Mouse (Mus musculus) thymus, adult 2 months (tissue): Measurements from ENCODE around the gene Aph1a. TPM values are rescaled to one million over a fixed set of nuclear protein-coding genes. Genes with fewer than 3 reads are reported as not detected.

ENCODE experiments used
- DNase-seq: peaks from one replicate; pipeline ENCODE4 v3.0.0; 2021
- H3K27ac ChIP-seq: fragments of 200-500 bp; 2 replicates; pipeline ENCODE4 v1.5.1; 2012; ENCODE audit warnings: low read length, control low read depth; ENCODE audit not compliant: control insufficient read depth, insufficient read depth
- H3K27me3 ChIP-seq: fragments of 200-500 bp; 2 replicates; pipeline ENCODE4 v1.6.1; 2012; ENCODE audit warnings: mild to moderate bottlenecking, low read length, moderate library complexity, mixed read lengths; ENCODE audit not compliant: control insufficient read depth, insufficient read depth
- H3K36me3 ChIP-seq: fragments of 200-500 bp; 2 replicates; pipeline ENCODE4 v1.6.1; 2012; ENCODE audit warnings: mild to moderate bottlenecking, low read length, moderate library complexity; ENCODE audit not compliant: control insufficient read depth, insufficient read depth
- H3K4me1 ChIP-seq: fragments of 200-500 bp; replicated peaks from 2 replicates; pipeline ENCODE4 v1.6.1; 2012; ENCODE audit warnings: low read length; ENCODE audit not compliant: control insufficient read depth, insufficient read depth
- H3K4me3 ChIP-seq: fragments of 200-500 bp; 2 replicates; pipeline ENCODE4 v1.5.1; 2012; ENCODE audit warnings: mild to moderate bottlenecking, low read length, control low read depth, moderate library complexity; ENCODE audit not compliant: control insufficient read depth, insufficient read depth
- CTCF ChIP-seq: fragments of 200-500 bp; IDR thresholded peaks from 2 replicates; pipeline ENCODE4 v1.5.1; 2012; ENCODE audit warnings: mild to moderate bottlenecking, control low read depth, low read length, moderate library complexity, borderline replicate concordance; ENCODE audit not compliant: control insufficient read depth, poor library complexity, insufficient read depth; ENCODE audit errors: extremely low read depth
- POLR2A ChIP-seq: fragments of 200-500 bp; IDR thresholded peaks from 2 replicates; pipeline ENCODE4 v1.6.1; 2012; ENCODE audit warnings: mild to moderate bottlenecking, low read length, control low read depth, moderate library complexity; ENCODE audit not compliant: control insufficient read depth, poor library complexity, insufficient read depth; ENCODE audit errors: extremely low read depth
- WGBS: fragments of 180-500 bp; shearing (Covaris S2); methylation state at CpG from one replicate; pipeline ENCODE4 v1.1.7; 2018; 5-methylcytosine and 5-hydroxymethylcytosine counted together
- polyA plus RNA-seq: library from polyadenylated mRNA; depleted of rRNA; stranded (reverse); fragments of >200 nt; gene quantifications from 2 replicates; pipeline ENCODE4 v1.2.3, GENCODE M21; 2012

Aph1a gene
- polyA plus RNA-seq, 1 experiment, result 139 TPM

- Histone ChIP-seq H3K36me3 (no peaks in the 10 kb centered on the region; the same call in 1 of the 2 replicates), H3K27ac (peak overlapping the region; percentile 99), H3K4me1 (peaks cover 39% of the 10 kb centered on the region), H3K4me3 (peak overlapping the region; percentile 50), H3K27me3 (no peaks in the 10 kb centered on the region)
- WGBS, result 47% methylated on average over 6 of the region's 6 CpGs
- DNase-seq, result no peak
- TF ChIP-seq CTCF, result no peak
- TF ChIP-seq POLR2A, result no peak
These were observed 34.5 kb downstream of the Aph1a start for GRCm38 (mm10) chr3:95928261-95928657.

- peak; percentile 97 for DNase-seq
- TF ChIP-seq POLR2A (peak; percentile 92), CTCF (no peak)
- Histone ChIP-seq H3K27me3 (no peaks in the 10 kb centered on the region), H3K27ac (peak within 1 kb of the TSS; percentile 99), H3K36me3 (peaks cover 4% of the 10 kb centered on the region), H3K4me3 (peak within 1 kb of the TSS; percentile 93), H3K4me1 (peaks cover 34% of the 10 kb centered on the region)
- WGBS, result under 1% methylated on average over 49 of the region's 49 CpGs
These were observed 35.1 kb downstream of the Aph1a start, which contains the start of gene Anp32e for GRCm38 (mm10) chr3:95928658-95929503. Gene Anp32e, plus strand, starts transcription at chr3:95929246.

GRCm38 (mm10) chr3:95929581-95930470 lies 36.1 kb downstream of the Aph1a start:
- H3K36me3 ChIP-seq, result peaks cover 13% of the 10 kb centered on the region
- under 1% methylated on average over 105 of the region's 105 CpGs for WGBS
- peak overlapping the region; percentile 80 for H3K27ac ChIP-seq
- H3K4me3 ChIP-seq, result peak overlapping the region; percentile 93
- no peaks in the 10 kb centered on the region for H3K27me3 ChIP-seq
- DNase-seq, result peak; percentile 51
- peaks cover 29% of the 10 kb centered on the region for H3K4me1 ChIP-seq
- TF ChIP-seq CTCF (no peak), POLR2A (no peak)

GRCm38 (mm10) chr3:95930471-95930789 lies 36.7 kb downstream of the Aph1a start:
- no peak for DNase-seq
- WGBS, result 1% methylated on average over 5 of the region's 5 CpGs
- TF ChIP-seq CTCF (no peak), POLR2A (no peak)
- H3K36me3 ChIP-seq, result peaks cover 17% of the 10 kb centered on the region
- no peaks in the 10 kb centered on the region for H3K27me3 ChIP-seq
- peak overlapping the region; percentile 93 for H3K4me3 ChIP-seq
- peak overlapping the region; percentile 80 for H3K27ac ChIP-seq
- peaks cover 24% of the 10 kb centered on the region for H3K4me1 ChIP-seq

GRCm38 (mm10) chr3:95931471-95931870 lies 37.7 kb downstream of the Aph1a start:
- 56% methylated on average over 1 of the region's 1 CpGs for WGBS
- no peak for DNase-seq
- Histone ChIP-seq H3K4me3 (no peak overlapping the region), H3K27ac (no peak overlapping the region), H3K27me3 (no peaks in the 10 kb centered on the region), H3K36me3 (peaks cover 20% of the 10 kb centered on the region), H3K4me1 (peaks cover 16% of the 10 kb centered on the region)
- TF ChIP-seq CTCF, result no peak
- TF ChIP-seq POLR2A, result no peak

- 50% methylated on average over 1 of the region's 1 CpGs for WGBS
- no peak overlapping the region for H3K27ac ChIP-seq
- no peaks in the 10 kb centered on the region for H3K27me3 ChIP-seq
- no peak for DNase-seq
- peaks cover 27% of the 10 kb centered on the region for H3K36me3 ChIP-seq
- peaks cover 15% of the 10 kb centered on the region for H3K4me1 ChIP-seq
- no peak overlapping the region for H3K4me3 ChIP-seq
- no peak for TF ChIP-seq CTCF
- no peak for TF ChIP-seq POLR2A
These were observed 38.4 kb downstream of the Aph1a start for GRCm38 (mm10) chr3:95932157-95932556.
